Mouse (Mus musculus) MN1 (cell line): ENCODE measurements around the gene Cox8a.

Experiments used
- DNase-seq: peaks from one replicate; pipeline ENCODE4 v3.0.0-alpha.2; 2016; ENCODE audit warnings: low spot score

Gene Cox8a

DNA sequence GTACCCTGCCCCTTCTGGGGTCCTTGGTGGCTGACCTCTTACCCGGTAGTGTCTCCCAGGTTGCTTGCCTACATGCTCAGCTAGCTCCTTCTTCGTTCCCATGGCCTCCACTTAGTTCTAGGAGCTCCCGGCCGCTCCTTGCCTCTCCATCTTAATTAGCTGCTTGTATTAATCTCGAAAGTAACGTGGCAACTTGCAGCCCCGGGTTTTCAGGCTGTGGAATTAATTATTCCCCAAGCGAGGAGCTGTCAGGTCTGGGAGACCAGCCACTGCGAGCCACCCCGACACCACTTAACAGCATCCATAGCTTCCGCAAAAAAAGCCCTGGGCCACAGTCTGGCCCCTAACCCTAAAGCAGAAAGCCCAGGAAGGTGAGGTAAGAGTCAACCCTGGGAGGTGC lies 34.0 kb downstream of the Cox8a start:
- no peak for DNase-seq

DNA sequence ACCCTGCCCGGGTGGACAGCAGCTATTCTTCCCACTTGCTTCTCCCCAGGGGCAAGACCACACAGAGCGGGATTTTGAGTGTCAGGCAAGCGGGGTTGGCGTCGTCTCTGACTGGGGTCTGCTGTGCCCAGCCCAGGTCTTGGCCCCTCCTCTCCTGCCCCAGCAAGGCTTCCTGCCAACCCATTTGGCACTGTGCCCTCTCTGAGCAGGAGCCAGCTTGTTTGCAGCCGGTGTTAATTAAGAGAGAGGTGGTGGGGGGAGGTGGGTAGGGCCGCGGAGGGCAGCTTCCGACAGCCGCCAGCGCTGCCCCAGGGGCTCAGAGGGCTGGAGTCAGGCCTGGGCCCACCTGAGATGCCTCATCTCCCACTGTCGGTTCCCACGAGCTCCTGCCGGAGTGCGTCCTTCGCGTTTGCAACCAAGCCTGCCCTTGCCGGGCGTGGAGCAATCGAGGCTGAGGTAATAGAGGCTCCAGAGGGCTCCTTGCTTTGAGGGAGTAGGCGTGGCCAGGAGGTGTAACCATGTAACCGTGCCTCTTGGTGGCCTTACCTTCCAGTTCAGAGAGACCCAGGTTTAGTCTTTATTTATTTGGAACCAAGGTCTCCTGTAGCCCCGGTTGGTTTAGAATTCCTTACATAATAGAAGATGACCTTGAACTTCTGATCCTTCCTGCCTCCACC lies 35.0 kb downstream of the Cox8a start:
- DNase-seq, result peak; percentile 77

DNA sequence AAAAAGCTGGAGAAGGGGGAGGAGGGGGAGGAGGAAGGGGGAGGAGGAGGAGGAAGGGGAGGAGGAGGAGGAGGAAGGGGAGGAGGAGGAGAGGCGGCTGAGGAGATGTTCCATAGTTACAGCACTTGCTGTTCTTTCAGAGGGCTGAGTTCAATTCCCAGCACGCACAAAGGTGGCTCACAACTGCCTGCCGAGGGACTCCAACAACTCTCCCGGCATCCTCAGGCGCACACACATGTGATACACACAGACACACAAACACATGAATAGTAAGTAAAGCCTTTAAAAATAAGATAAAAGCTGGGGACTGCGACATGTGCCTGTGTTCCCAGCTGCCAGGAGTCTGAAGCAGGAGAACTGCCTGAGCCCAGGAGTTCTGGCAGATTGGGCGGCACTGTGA lies 35.9 kb downstream of the Cox8a start:
- DNase-seq, result no peak

DNA sequence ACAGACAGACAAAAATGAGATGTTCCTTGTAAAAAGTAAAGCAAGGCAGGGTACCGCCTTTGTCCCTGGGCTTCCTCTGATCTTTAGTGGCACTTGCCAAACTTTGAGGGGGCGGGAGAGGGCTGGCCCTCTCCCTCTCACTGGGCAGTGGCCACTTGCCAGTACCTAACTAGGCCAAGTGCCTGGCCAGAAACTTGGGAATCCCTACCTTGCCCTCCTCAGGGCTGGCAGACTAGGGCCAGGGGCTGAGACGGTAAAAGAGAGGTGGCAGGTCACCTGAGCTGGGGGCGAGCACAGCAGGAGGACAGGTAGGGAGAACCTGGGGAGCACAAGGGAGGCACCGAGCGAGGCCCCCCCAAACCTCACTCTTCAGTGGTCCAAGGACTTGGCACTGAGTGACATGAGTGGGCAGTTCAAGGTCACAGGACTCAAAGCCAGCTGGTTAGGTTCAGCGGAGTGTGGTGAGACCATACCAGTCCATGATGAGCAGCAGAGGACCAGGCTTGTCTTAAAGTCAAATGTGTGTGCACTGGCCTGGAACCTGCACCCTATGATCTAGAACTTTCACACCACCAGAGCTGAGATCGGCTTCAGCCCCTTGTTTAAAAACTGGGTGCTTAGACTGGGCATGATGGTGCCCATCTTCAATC lies 36.5 kb downstream of the Cox8a start:
- no peak for DNase-seq

DNA sequence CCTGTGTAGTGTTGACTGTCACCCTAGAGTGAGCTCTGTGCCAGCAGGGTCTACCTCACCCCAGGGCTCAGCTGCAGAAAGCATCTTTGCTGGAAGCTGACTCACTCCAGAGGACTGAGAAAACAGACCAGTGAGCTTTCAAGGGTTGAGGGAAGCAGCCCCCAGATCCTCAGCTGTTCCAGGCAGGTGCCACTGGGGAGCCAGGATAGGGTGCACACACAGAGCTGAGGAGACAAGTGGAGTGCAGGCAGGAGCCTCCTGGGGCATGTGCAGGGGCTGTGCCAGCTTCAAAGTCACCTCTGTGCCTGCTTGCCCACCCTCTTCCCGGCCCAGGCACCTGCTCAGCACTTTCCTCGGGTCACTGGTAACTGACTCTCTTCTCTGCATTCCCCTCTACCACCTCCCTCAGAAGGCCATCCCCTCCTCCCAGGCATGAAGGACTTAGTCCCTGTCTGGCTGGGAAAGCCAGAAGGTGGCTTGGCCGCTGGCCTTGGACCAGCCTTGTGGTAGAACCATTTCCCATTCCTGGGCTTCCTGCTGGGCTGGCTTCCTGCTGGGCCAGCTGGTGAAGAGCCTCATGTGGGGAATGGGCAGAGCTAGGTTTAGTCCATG lies 38.5 kb downstream of the Cox8a start:
- peak; percentile 74 for DNase-seq

DNA sequence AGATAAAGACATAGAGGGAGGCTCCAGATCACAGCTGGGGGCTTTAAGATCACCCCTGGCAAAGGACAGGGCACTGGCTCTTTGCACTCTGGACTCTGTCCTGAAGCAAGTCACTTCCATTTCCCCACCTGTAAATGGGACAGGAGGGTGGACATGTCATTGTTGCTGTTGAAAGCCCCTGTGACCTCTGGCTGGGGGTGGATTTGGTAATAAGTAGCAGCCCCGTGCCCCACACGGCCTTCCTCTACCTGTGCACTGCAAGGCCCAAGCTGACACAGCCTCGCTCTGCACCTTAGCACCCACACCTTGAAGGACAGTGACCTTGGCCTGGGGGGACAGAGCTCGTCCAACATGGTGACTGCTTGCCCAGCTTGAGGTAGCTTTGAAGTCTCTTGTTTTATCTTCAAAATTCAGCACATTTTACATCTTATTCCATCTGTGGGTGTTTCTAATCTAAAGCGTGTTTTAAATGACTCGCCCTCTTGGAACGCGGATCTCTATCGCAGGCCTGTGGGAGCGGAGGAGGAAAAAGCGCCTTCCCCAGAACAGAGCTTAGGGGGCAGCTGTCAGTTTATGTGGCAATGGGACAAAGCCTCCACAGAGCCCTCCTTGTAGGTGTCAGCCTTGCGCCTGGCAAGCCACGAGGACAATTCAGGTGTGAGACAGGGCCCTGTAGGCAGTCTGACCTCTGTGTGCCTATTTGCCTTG lies 39.5 kb downstream of the Cox8a start:
- DNase-seq, result no peak

DNA sequence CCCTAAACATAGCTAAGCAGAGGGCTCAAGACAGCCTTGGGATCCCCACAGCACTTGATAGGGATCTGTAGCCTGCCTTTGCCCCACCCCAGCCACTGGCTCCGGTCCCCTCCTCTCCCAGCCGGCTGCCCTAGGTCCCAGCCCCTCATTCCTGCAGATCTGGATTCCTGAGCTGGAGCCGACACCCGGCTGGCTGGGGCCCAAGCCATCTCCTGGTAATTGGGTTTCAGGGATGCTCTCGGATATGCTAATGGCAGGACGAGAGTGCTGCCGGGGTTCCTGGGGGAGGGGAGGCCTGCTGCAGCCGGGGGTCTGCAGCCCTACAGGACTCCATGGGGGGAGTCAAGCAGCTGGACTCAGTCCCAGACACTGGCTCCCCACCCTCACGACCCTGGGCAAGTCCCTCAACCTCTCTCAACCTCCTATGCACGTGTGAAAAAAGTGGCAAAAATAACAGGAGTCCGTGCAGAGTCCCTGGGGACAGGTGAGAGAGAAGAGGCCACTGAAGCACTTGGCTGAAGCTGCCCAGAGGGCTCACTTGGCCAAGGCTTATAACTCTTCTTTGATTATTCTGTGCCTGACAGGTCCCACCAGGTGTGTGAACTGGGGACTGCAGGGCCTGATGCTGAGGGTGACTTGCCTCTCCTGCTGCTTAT lies 41.2 kb downstream of the Cox8a start:
- peak; percentile 65 for DNase-seq

DNA sequence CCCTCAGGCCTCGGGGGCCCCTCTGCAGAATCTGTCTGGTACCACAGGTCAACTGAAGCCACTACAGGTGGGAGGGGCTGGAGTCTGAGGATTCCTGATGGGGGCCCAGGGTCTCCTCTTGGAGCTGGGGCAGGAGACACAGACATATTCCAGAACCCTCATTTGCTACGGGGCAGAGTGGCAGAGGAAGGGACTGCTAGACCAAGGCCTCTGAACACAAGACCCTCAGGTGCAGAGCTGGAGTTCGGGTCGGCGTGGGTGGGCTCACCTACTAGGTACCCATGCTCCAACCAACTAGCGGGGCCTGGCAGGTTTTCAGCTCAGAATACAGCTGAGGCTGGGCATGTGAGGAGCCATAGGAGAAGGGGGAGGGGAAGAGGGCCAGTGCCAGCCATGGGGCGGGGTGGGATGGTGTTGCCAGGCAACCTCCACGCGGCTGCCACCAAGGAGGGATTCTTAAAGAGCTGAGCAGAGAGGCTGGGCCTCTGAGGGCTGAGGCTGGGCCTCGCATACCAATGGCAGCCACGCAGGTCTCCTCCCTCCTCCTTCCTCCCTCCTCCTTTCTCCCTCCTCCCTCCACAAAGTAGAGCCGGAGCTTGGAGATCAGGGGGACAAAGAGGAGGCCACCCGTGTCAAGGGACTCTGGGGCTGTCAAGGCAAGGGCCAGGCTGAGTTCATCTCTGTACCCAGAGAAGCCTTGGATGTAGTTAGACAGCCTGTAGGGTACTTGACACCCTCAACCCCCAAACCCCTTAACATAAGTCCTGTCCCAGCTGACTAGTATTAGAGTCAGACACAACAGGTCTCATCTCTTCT lies 45.2 kb downstream of the Cox8a start:
- peak; percentile 75 for DNase-seq

DNA sequence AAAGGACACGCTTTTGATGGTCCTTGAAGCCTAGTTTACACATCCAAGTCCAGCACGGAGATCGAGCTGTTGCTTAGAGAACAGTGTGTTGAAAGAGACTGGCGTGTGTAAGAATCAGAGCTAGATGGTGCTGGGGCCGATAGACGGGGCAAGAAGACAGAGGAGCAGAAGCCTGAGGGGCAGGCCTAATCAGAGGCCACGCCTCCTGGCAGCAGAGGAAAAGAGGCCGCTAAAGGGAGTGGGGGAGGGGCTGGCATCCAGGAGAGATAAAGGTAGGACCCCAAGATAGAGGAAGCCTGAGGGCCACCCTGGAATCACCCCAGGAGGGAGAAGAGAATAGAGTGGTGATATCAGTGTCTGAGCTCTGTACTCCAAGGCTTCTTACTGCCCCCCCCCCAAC lies 46.0 kb downstream of the Cox8a start:
- peak; percentile 46 for DNase-seq

DNA sequence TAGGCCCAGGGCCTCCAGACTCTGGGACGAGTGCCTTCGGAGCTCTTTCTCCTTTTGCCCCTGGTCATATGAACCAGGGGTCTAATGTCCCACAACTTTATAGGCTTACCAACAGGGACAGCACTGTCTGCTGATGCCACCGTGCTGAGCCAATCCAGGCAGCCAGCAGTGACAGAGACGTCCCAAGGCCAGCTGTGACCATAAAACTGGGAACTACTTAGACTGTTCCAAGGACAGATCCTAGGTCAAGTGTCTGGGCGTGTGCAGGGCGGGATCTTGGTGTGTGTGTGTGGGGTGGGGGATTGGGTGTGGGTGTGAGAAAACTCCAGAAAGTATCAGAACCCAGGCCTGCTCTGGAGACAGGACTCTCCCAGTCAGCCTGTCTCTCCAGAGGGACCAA lies 46.5 kb downstream of the Cox8a start:
- DNase-seq, result no peak

DNA sequence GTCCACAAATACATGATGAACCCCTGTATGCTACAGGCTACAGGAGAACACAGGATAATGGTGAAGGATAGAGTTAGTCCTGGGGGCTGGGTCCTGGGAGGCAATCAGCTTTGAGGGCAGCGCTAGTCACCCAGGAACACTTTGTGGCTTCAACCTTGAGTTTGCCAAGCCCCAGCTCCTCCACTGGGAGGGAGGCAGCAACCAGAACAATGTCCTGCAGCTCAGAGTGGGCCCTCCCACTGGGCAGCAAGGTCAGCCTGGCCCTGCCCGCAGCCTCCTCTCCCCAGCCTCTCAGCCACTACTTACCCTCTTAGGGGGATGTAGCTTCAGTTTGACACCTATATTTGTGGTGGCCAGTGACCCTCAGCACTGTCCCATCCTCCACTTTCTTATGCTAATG lies 49.0 kb downstream of the Cox8a start:
- DNase-seq, result no peak

DNA sequence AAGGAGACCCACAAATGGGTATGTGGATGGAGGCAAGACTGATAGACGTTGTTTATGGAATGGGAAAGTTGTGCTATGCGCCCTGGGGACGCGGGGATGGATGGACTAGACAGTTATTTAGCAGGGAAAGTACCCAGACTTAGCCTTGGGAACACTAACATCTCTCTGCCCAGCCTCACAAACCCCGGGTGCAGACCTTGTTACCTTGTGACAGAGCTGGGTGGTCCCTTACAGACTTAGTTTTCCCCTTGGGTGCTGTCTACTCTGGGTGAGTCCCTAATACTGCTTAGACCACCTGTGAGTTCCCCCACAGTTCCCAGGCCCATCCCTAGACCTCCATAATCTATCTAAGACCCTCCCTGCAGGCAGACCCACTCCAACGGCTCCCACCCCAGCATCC lies 50.6 kb downstream of the Cox8a start:
- no peak for DNase-seq

DNA sequence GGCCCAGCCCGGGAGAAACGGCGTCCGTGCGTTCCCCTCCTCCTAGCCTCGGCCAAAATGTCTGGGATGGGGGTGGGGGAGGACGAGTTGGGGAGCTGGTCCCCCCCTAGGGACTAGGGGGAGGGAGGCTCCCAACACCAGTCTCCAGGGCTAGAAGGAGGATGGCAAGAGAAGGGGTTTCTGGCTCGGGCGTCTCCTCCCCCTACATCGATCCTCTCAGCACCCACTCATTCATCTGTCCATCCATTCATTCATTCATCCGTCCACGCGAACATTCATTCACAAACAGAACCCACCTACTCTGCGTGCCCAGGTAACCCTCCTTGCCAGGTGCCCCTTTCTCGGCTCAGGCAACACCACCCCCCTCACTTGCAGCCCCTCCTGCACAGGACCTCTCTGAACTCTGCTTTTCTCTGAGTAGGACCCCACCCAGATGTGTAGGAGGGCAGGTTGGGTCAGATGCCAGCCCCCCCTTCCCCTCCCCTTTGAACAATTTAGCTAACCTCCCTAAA lies 51.2 kb downstream of the Cox8a start:
- DNase-seq, result no peak

DNA sequence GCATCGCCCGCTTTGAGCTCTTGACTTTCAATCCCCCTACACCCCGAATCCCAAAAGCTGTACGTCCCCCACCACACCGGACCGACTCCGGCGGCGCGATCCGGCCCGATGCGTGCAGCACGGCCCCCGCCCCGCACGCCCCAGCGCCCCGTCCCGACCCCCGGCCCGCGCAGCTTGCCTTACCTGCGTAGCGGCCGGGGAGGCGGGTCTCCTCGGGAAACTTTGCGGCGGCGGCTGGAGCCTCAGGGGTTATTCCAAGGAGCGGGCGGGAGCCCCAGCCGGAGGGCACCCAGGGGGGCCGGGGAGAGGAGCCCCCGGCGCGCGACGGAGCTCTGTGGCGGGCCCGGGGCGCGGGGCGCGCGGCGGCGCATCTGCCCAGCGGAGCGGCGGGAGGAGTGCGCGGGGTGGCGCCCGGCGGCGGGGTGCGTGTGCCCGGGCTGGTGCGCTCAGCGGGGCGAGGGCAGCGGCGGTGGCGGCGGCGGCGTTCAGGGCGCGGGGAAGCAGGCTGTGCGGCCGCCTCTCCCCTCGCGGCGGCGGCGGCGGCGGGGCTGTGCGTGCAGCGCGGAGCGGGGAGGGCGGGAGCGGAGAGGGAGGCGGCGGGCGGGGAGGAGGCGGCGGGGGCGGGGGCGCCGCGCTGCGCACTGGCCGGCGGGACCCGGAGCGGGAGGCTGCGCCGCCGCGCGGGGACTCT lies 51.8 kb downstream of the Cox8a start:
- DNase-seq, result no peak
